Mouse (Mus musculus): Measurements from ENCODE around the gene Agap2.

GRCm38 (mm10) chr10:127037641-127038040, 37.4 kb upstream of the Agap2 start:
- no peak for TF ChIP-seq CTCF (IDR thresholded peaks at IDR 0.05; ENCODE audit: low read depth)
- TF ChIP-seq EP300 (IDR thresholded peaks at IDR 0.05; ENCODE audit: low read depth): no peak
